Mouse (Mus musculus): Measurements from ENCODE around the gene Ccdc87.

GRCm38 (mm10) chr19:4793831-4794422 lies 45.2 kb upstream of the Ccdc87 start, which contains the start of gene Rbm4:
- TF ChIP-seq CTCF (IDR thresholded peaks at IDR 0.05; ENCODE audit: insufficient read depth, low read length) (no peak), POLR2A (IDR thresholded peaks at IDR 0.05; ENCODE audit: borderline replicate concordance, extremely low read depth, low read depth, low read length) (peak; percentile 81; the same call in 1 of the 2 replicates)
